Mouse (Mus musculus) myocyte (in vitro differentiated cells): ENCODE measurements around the gene Slc12a8.
A peak's percentile ranks its signal among the peaks of the same experiment; 100 is the strongest.

Experiments used
- CEBPB ChIP-seq: IDR thresholded peaks from 2 replicates; pipeline ENCODE4 v1.6.1; 2011; ENCODE audit warnings: mild to moderate bottlenecking, moderate library complexity; ENCODE audit not compliant: poor library complexity, insufficient read depth, severe bottlenecking
- E2F4 ChIP-seq: IDR thresholded peaks from one replicate; pipeline ENCODE4 v1.6.1; 2011; ENCODE audit warnings: mild to moderate bottlenecking, control low read depth, moderate library complexity; ENCODE audit not compliant: insufficient read depth
- MAX ChIP-seq: IDR thresholded peaks from one replicate; pipeline ENCODE4 v1.6.1; 2011; ENCODE audit warnings: low read depth, mild to moderate bottlenecking, control low read depth
- MYOG ChIP-seq, 3 experiments: IDR thresholded peaks; one replicate each; pipeline ENCODE4 v1.6.1; 2011; ENCODE audit warnings: control low read depth in 2 of 3, low read depth in 2 of 3, mild to moderate bottlenecking in 2 of 3; ENCODE audit not compliant: insufficient read length in 2 of 3, control insufficient read depth in 1 of 3, insufficient read depth in 1 of 3
- POLR2A ChIP-seq: IDR thresholded peaks from one replicate; pipeline ENCODE4 v1.6.1; 2011; ENCODE audit warnings: low read depth, mild to moderate bottlenecking, control low read depth, moderate library complexity; ENCODE audit not compliant: insufficient read length
- SRF ChIP-seq: IDR thresholded peaks from one replicate; pipeline ENCODE4 v1.6.1; 2011; ENCODE audit warnings: low read depth; ENCODE audit not compliant: control insufficient read depth, insufficient read length

GRCm38 (mm10) chr16:33580736-33581241, 63.7 kb downstream of the Slc12a8 start:
- no peak for TF ChIP-seq E2F4
- no peak for TF ChIP-seq MAX
- TF ChIP-seq MYOG (IDR thresholded peaks at IDR 0.05; ENCODE audit: control insufficient read depth in 1 of 3, insufficient read depth in 1 of 3, insufficient read length in 2 of 3, low read depth in 2 of 3), result peak in 1 of 3 experiments; percentile 84
- no peak for TF ChIP-seq SRF
- no peak for TF ChIP-seq POLR2A
- no peak for TF ChIP-seq CEBPB
